Mouse (Mus musculus): ENCODE measurements around the gene Rgl1. TPM values are rescaled to one million over a fixed set of nuclear protein-coding genes. Genes with fewer than 3 reads are reported as not detected.

The Rgl1 gene
- 7.6 TPM for polyA plus RNA-seq (2012; fragmentation: generic; extraction: Trizol)
- long read RNA-seq, experiment 1, full-length matches to known transcripts, result 5 of 9 reads
- long read RNA-seq, experiment 1, partial matches to known transcripts, result 1 of 9 reads
- long read RNA-seq, experiment 1, other reads (novel, unspliced or antisense), result 3 of 9 reads
- long read RNA-seq, experiment 2, full-length matches to known transcripts, result 13 of 18 reads
- long read RNA-seq, experiment 2, partial matches to known transcripts, result 0 of 18 reads
- long read RNA-seq, experiment 2, other reads (novel, unspliced or antisense), result 5 of 18 reads

- H3K27me3 ChIP-seq (ENCODE audit: control insufficient read depth, insufficient read depth, insufficient read length), result no peaks in the 10 kb centered on the region
- peak within 1 kb of the TSS; percentile 94 for H3K4me3 ChIP-seq (ENCODE audit: insufficient read depth, poor library complexity, severe bottlenecking)
- H3K79me2 ChIP-seq (ENCODE audit: control insufficient read depth, insufficient read depth), result peaks cover 44% of the 10 kb centered on the region
- TF ChIP-seq USF1 (IDR thresholded peaks at IDR 0.05; ENCODE audit: low read depth) (peak; percentile 93), CTCF (IDR thresholded peaks at IDR 0.05; ENCODE audit: control insufficient read depth, insufficient read depth, insufficient read length) (no peak)
- H3K36me3 ChIP-seq (ENCODE audit: control insufficient read depth, insufficient read depth), result peaks cover 28% of the 10 kb centered on the region
- peak within 1 kb of the TSS; percentile 94 for H3ac ChIP-seq (ENCODE audit: control insufficient read depth, insufficient read length, low read depth)
- peaks cover 19% of the 10 kb centered on the region for H3K79me3 ChIP-seq (ENCODE audit: low read depth)
Measured at GRCm38 (mm10) chr1:152766032-152766772, at the start of gene Rgl1, which contains the start of gene Arpc5. Rgl1 (minus strand) TSS chr1:152766351. Arpc5 (plus strand) TSS chr1:152766542.

- no peaks in the 10 kb centered on the region for H3K79me2 ChIP-seq (ENCODE audit: control insufficient read depth, insufficient read depth)
- H3K79me3 ChIP-seq (ENCODE audit: low read depth), result no peaks in the 10 kb centered on the region
- no peaks in the 10 kb centered on the region for H3K27me3 ChIP-seq (ENCODE audit: control insufficient read depth, insufficient read depth, insufficient read length)
- H3K36me3 ChIP-seq (ENCODE audit: control insufficient read depth, insufficient read depth), result no peaks in the 10 kb centered on the region
- H3K4me3 ChIP-seq (ENCODE audit: insufficient read depth, poor library complexity, severe bottlenecking), result no peak overlapping the region
- no peak for TF ChIP-seq MYOG (IDR thresholded peaks at IDR 0.05; ENCODE audit: control insufficient read depth, extremely low read depth, insufficient read length)
- TF ChIP-seq MYOD1 (IDR thresholded peaks at IDR 0.05; ENCODE audit: control insufficient read depth, insufficient read length, low read depth), result no peak
- TF ChIP-seq FOSL1 (IDR thresholded peaks at IDR 0.05; ENCODE audit: insufficient read depth, low read length, poor library complexity, severe bottlenecking), result no peak
- no peak for TF ChIP-seq MAX (IDR thresholded peaks at IDR 0.05)
- TF ChIP-seq USF1 (IDR thresholded peaks at IDR 0.05; ENCODE audit: low read depth), result no peak
- no peak for TF ChIP-seq CEBPB (IDR thresholded peaks at IDR 0.05; ENCODE audit: low read depth)
- no peak for TF ChIP-seq CTCF (IDR thresholded peaks at IDR 0.05; ENCODE audit: control insufficient read depth, insufficient read depth, insufficient read length)
- no peak overlapping the region for H3ac ChIP-seq (ENCODE audit: control insufficient read depth, insufficient read length, low read depth)
Measured at GRCm38 (mm10) chr1:152815265-152815701, 49.1 kb upstream of the Rgl1 start.

- H3K4me3 ChIP-seq (ENCODE audit: insufficient read depth, poor library complexity, severe bottlenecking), result no peak overlapping the region
- no peak for TF ChIP-seq FOSL1 (IDR thresholded peaks at IDR 0.05; ENCODE audit: insufficient read depth, low read length, poor library complexity, severe bottlenecking)
- no peak for TF ChIP-seq USF1 (IDR thresholded peaks at IDR 0.05; ENCODE audit: low read depth)
- TF ChIP-seq MAX (IDR thresholded peaks at IDR 0.05), result no peak
- TF ChIP-seq CTCF (IDR thresholded peaks at IDR 0.05; ENCODE audit: control insufficient read depth, insufficient read depth, insufficient read length), result no peak
- no peak for TF ChIP-seq CEBPB (IDR thresholded peaks at IDR 0.05; ENCODE audit: low read depth)
- no peak for TF ChIP-seq MYOD1 (IDR thresholded peaks at IDR 0.05; ENCODE audit: control insufficient read depth, insufficient read length, low read depth)
- TF ChIP-seq MYOG (IDR thresholded peaks at IDR 0.05; ENCODE audit: control insufficient read depth, extremely low read depth, insufficient read length), result no peak
- no peaks in the 10 kb centered on the region for H3K79me3 ChIP-seq (ENCODE audit: low read depth)
- no peak overlapping the region for H3ac ChIP-seq (ENCODE audit: control insufficient read depth, insufficient read length, low read depth)
- peaks cover 2% of the 10 kb centered on the region for H3K27me3 ChIP-seq (ENCODE audit: control insufficient read depth, insufficient read depth, insufficient read length)
- H3K79me2 ChIP-seq (ENCODE audit: control insufficient read depth, insufficient read depth), result no peaks in the 10 kb centered on the region
- no peaks in the 10 kb centered on the region for H3K36me3 ChIP-seq (ENCODE audit: control insufficient read depth, insufficient read depth)
Measured at GRCm38 (mm10) chr1:152810533-152811439, 44.6 kb upstream of the Rgl1 start.

GRCm38 (mm10) chr1:152809541-152810252, 43.5 kb upstream of the Rgl1 start:
- no peaks in the 10 kb centered on the region for H3K36me3 ChIP-seq (ENCODE audit: control insufficient read depth, insufficient read depth)
- no peak overlapping the region for H3K4me3 ChIP-seq (ENCODE audit: insufficient read depth, poor library complexity, severe bottlenecking)
- no peak overlapping the region for H3ac ChIP-seq (ENCODE audit: control insufficient read depth, insufficient read length, low read depth)
- peaks cover 7% of the 10 kb centered on the region for H3K27me3 ChIP-seq (ENCODE audit: control insufficient read depth, insufficient read depth, insufficient read length)
- no peaks in the 10 kb centered on the region for H3K79me2 ChIP-seq (ENCODE audit: control insufficient read depth, insufficient read depth)
- TF ChIP-seq CTCF (IDR thresholded peaks at IDR 0.05; ENCODE audit: control insufficient read depth, insufficient read depth, insufficient read length) (no peak), MYOD1 (IDR thresholded peaks at IDR 0.05; ENCODE audit: control insufficient read depth, insufficient read length, low read depth) (no peak), FOSL1 (IDR thresholded peaks at IDR 0.05; ENCODE audit: insufficient read depth, low read length, poor library complexity, severe bottlenecking) (no peak), MAX (IDR thresholded peaks at IDR 0.05) (no peak), USF1 (IDR thresholded peaks at IDR 0.05; ENCODE audit: low read depth) (no peak), CEBPB (IDR thresholded peaks at IDR 0.05; ENCODE audit: low read depth) (no peak), MYOG (IDR thresholded peaks at IDR 0.05; ENCODE audit: control insufficient read depth, extremely low read depth, insufficient read length) (no peak)
- no peaks in the 10 kb centered on the region for H3K79me3 ChIP-seq (ENCODE audit: low read depth)

DNA sequence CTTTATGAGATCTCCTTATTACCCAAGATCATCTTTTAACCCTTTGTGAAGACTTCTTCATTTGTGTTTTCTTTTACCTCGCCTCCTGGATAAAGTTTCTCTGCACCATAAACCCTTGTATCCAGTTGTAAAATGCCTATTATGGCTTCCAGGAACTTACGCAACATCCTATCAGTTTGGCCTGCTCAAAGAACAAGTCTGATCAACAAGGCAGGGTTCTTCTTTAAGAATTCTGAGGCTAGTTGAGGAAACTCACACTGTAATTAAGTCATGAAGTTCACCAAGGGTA, 42.2 kb upstream of the Rgl1 start:
- H3K79me2 ChIP-seq (ENCODE audit: control insufficient read depth, insufficient read depth), result no peaks in the 10 kb centered on the region
- H3ac ChIP-seq (ENCODE audit: control insufficient read depth, insufficient read length, low read depth), result no peak overlapping the region
- no peaks in the 10 kb centered on the region for H3K79me3 ChIP-seq (ENCODE audit: low read depth)
- no peak overlapping the region for H3K4me3 ChIP-seq (ENCODE audit: insufficient read depth, poor library complexity, severe bottlenecking)
- no peak for TF ChIP-seq USF1 (IDR thresholded peaks at IDR 0.05; ENCODE audit: low read depth)
- no peak for TF ChIP-seq MYOG (IDR thresholded peaks at IDR 0.05; ENCODE audit: control insufficient read depth, extremely low read depth, insufficient read length)
- TF ChIP-seq MYOD1 (IDR thresholded peaks at IDR 0.05; ENCODE audit: control insufficient read depth, insufficient read length, low read depth), result no peak
- TF ChIP-seq FOSL1 (IDR thresholded peaks at IDR 0.05; ENCODE audit: insufficient read depth, low read length, poor library complexity, severe bottlenecking), result no peak
- no peak for TF ChIP-seq CTCF (IDR thresholded peaks at IDR 0.05; ENCODE audit: control insufficient read depth, insufficient read depth, insufficient read length)
- no peak for TF ChIP-seq CEBPB (IDR thresholded peaks at IDR 0.05; ENCODE audit: low read depth)
- no peak for TF ChIP-seq MAX (IDR thresholded peaks at IDR 0.05)
- no peaks in the 10 kb centered on the region for H3K36me3 ChIP-seq (ENCODE audit: control insufficient read depth, insufficient read depth)
- H3K27me3 ChIP-seq (ENCODE audit: control insufficient read depth, insufficient read depth, insufficient read length), result peaks cover 10% of the 10 kb centered on the region
